Mouse (Mus musculus) kidney, adult 2 months (tissue): ENCODE data around the gene Il15ra.

Experiments used
- CTCF ChIP-seq: fragments of 200-500 bp; conservative IDR thresholded peaks from 2 replicates; pipeline ENCODE4 v1.5.1; 2011; ENCODE audit warnings: low read depth, mild to moderate bottlenecking, control low read depth, low read length, moderate library complexity, mixed read lengths; ENCODE audit not compliant: insufficient read depth, insufficient read length
- POLR2A ChIP-seq: fragments of 200-500 bp; IDR thresholded peaks from one replicate; pipeline ENCODE4 v1.6.1; 2011; ENCODE audit warnings: low read depth, low read length, control low read depth

DNA sequence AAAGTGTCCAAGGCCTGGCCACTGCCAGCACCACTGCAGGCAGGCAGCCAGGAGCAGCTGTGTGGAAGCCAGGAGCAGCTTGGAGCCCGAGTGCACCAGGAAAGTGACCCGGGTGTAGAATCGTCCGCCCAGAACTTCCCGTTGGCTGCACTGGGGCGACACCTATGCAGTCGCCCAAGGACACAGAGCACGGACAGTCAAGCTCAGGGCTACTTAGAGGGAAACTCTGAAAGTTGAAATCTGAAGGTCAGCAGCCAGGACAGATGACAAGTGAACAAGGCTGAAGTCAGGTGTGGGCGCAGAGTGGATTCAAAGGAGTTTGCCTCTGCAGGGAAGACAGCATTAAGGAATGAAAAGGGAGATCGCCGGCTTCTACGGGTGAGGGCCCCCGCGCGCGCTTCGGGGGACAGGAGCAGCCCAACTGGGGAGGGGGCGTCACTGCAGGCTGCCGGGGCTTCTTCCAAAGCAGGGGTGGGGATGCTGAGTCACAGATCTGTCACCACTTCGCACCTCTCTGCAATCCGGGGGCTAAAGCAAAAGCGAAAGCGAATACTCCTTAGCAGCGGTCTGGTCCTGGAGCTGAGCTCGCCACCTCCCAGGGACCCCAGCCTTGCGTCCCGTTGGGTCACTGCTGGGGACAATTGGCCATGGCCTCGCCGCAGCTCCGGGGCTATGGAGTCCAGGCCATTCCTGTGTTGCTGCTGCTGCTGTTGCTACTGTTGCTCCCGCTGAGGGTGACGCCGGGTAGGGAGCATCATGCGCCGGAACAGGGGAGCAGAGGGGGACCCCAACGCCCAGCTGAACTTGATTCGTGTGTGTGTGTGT, at the start of gene Il15ra:
- TF ChIP-seq CTCF, result 0 out of 2 replicates have a peak, but pooled peaks have one; percentile 4
- peak; percentile 61 for TF ChIP-seq POLR2A
